Mouse (Mus musculus) liver, postnatal 0 days (tissue): ENCODE measurements at regions not wholly inside any gene's neighbourhood (a gene's known extent, or its start where the extent isn't known, plus 50 kb on each side); places are given as distances from the start of the nearest gene placed in this dataset.

Experiments
- ATAC-seq: fragments of 200-750 bp; cut with Nextera tagmentation; 2 replicates; pipeline ENCODE4 v1.8.0; 2017; ENCODE audit warnings: mild to moderate bottlenecking, moderate library complexity
- DNase-seq: peaks from one replicate; pipeline ENCODE4 v3.0.0-alpha.2; 2016
- H3K27ac ChIP-seq: fragments of 300-500 bp; sonication (generic); 2 replicates; pipeline ENCODE4 v1.5.1; 2014; ENCODE audit warnings: antibody characterized with exemption, moderate library complexity, mild to moderate bottlenecking, low read depth
- H3K27me3 ChIP-seq: fragments of 300-500 bp; sonication (generic); 2 replicates; pipeline ENCODE4 v1.6.1; 2014; ENCODE audit warnings: low read length, control low read depth, mixed read lengths; ENCODE audit not compliant: insufficient read depth
- H3K36me3 ChIP-seq: fragments of 300-500 bp; sonication (generic); replicated peaks from 2 replicates; pipeline ENCODE4 v1.6.1; 2014; ENCODE audit warnings: mild to moderate bottlenecking, control low read depth, low read length, moderate library complexity, mixed read lengths; ENCODE audit not compliant: insufficient read depth
- H3K4me1 ChIP-seq: fragments of 300-500 bp; sonication (generic); 2 replicates; pipeline ENCODE4 v1.6.1; 2014; ENCODE audit warnings: antibody characterized with exemption, mild to moderate bottlenecking, control low read depth; ENCODE audit not compliant: insufficient read depth
- H3K4me2 ChIP-seq: fragments of 300-500 bp; sonication (generic); 2 replicates; pipeline ENCODE4 v1.6.1; 2014; ENCODE audit warnings: low read depth, mild to moderate bottlenecking, low read length, moderate library complexity, mixed read lengths
- H3K4me3 ChIP-seq: fragments of 300-500 bp; sonication (generic); 2 replicates; pipeline ENCODE4 v1.5.1; 2014; ENCODE audit warnings: low read depth, low read length
- H3K9ac ChIP-seq: fragments of 300-500 bp; sonication (generic); replicated peaks from 2 replicates; pipeline ENCODE4 v1.6.1; 2014; ENCODE audit warnings: mild to moderate bottlenecking, moderate library complexity
- H3K9me3 ChIP-seq: fragments of 300-500 bp; sonication (generic); 2 replicates; pipeline ENCODE4 v1.6.1; 2016; ENCODE audit warnings: mild to moderate bottlenecking, control low read depth, low read length, mixed read lengths
- CTCF ChIP-seq: sonication (generic); IDR thresholded peaks from 2 replicates; pipeline ENCODE4 v1.5.1; 2016; ENCODE audit warnings: antibody characterized with exemption, low read depth
- EP300 ChIP-seq: IDR thresholded peaks from 2 replicates; pipeline ENCODE4 v1.6.1; 2016; ENCODE audit warnings: antibody characterized with exemption, low read depth, mild to moderate bottlenecking
- WGBS: fragments of 180-500 bp; shearing (Covaris S2); extraction: QIAGEN DNeasy Blood & Tissue Kit; methylation state at CpG from one replicate; pipeline ENCODE4 v1.1.7; 2014; ENCODE audit not compliant: insufficient replicate concordance; 5-methylcytosine and 5-hydroxymethylcytosine counted together

DNA sequence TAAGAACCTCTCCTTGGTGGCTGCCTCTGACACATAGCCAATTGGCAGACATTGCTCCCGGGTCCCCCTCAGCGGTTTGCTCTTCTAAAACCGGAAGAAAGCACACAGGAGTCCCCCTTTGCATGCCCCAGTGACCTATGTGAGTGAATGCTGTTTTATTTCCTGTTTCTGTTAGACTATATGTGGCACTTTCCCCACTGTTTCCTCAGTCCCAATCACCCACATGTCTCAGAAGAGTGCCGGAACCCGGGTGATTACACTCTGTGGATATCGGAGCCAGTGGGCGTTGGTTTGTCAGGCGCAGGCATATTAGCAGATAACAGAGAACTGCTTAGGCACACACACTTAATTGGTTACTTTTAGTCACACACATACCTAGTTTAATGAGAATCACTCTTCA is 66.3 kb upstream of the Rpl34 start:
- H3K9me3 ChIP-seq = no peaks in the 10 kb centered on the region
- no peak overlapping the region for H3K9ac ChIP-seq
- TF ChIP-seq CTCF = no peak
- no peaks in the 10 kb centered on the region for H3K27me3 ChIP-seq
- H3K4me1 ChIP-seq = peaks cover 3% of the 10 kb centered on the region
- ATAC-seq = peak; percentile 68
- no peaks in the 10 kb centered on the region for H3K36me3 ChIP-seq
- no peak overlapping the region for H3K27ac ChIP-seq
- WGBS = 38% methylated on average over 8 of the region's 8 CpGs
- H3K4me3 ChIP-seq = no peak overlapping the region
- H3K4me2 ChIP-seq = no peak overlapping the region
- DNase-seq = peak; percentile 21

DNA sequence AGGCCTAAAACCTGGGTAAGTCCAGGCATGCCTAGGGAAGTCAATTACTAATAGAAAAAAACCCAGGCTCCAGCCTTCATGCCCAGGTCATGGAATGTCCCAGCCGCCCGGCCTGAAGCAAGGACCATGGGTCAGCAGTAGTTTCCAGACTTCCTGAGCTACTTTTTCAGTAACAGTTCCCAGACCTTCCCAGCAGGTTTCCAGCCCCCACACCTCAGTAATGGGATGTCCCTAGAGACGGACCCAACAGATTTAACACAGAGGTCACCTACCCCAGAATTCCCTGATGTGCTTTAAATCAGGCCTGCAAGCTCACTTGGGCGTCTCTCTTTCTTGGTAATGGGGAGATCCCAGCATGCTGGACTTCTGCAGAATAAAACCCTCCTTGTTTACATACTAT is 65.2 kb upstream of the Rpl34 start:
- Histone ChIP-seq H3K4me1 (peaks cover 3% of the 10 kb centered on the region), H3K27ac (no peak overlapping the region), H3K27me3 (no peaks in the 10 kb centered on the region), H3K4me3 (no peak overlapping the region), H3K36me3 (no peaks in the 10 kb centered on the region), H3K4me2 (no peak overlapping the region), H3K9me3 (no peaks in the 10 kb centered on the region), H3K9ac (no peak overlapping the region)
- no peak for ATAC-seq
- DNase-seq = no peak
- whole genome bisulfite sequencing = 69% methylated on average over 4 of the region's 4 CpGs
- no peak for TF ChIP-seq EP300
- TF ChIP-seq CTCF = no peak

DNA sequence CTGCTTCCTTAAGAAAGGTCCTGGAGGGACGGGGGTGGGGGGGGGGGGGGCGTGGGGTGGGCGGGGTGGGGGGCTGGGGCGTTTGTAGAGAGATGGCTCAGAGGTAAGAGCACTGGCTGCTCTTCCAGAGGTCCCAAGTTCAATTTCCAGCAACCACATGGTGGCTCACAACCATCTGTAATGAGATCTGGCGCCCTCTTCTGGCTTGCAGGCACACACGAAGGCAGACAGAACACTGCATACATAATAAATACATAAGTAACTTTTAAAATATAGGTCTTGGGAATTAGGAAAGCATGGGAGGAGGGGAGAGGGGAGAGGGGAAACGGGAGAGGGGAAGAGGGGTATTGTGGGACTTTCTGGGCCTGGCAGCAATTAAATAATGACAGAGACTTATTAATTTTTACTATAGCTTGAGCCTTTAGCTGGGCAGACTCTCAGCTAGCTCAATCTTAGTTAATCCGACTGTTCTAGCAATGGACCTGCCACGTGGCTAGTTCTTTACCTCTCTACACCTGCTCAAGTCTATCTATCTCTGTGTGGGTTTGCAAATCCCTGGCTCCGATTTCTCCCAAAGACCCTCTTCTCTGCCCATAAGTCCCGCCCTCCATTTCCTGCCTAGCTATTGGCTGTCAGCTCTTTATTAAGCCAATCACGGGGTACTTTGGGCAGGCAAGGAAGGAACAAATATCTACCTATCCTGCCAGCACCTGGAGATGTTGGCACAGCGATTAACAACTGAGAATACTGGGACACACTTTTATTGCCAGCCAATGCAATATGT is 64.1 kb upstream of the Rpl34 start:
- Histone ChIP-seq H3K27me3 (no peaks in the 10 kb centered on the region), H3K4me3 (no peak overlapping the region), H3K9ac (no peak overlapping the region), H3K27ac (no peak overlapping the region), H3K4me1 (peaks cover 3% of the 10 kb centered on the region), H3K4me2 (no peak overlapping the region), H3K36me3 (no peaks in the 10 kb centered on the region), H3K9me3 (no peaks in the 10 kb centered on the region)
- no peak for ATAC-seq
- WGBS = 50% methylated on average over 10 of the region's 13 CpGs
- no peak for DNase-seq
- TF ChIP-seq CTCF (peak; percentile 47), EP300 (no peak)

- no peaks in the 10 kb centered on the region for H3K27me3 ChIP-seq
- H3K4me3 ChIP-seq = no peak overlapping the region
- WGBS = 63% methylated on average over 11 of the region's 11 CpGs
- no peaks in the 10 kb centered on the region for H3K4me1 ChIP-seq
- H3K36me3 ChIP-seq = no peaks in the 10 kb centered on the region
- no peak overlapping the region for H3K27ac ChIP-seq
- DNase-seq (no peak), ATAC-seq (no peak)
- H3K4me2 ChIP-seq = no peak overlapping the region
- TF ChIP-seq CTCF (no peak), EP300 (no peak)
- no peak overlapping the region for H3K9ac ChIP-seq
- no peaks in the 10 kb centered on the region for H3K9me3 ChIP-seq
These were observed 50.6 kb upstream of the Rpl34 start for GRCm38 (mm10) chr3:130780706-130781240.
